15 mouse cellular contexts compared by ENCODE assay signal in genomic region chr11:69761868-69762267, GRCm38 (mm10). TPM values are rescaled to one million over a fixed set of nuclear protein-coding genes. Genes with fewer than 3 reads are reported as not detected.
DNase-seq lines count a peak whose midpoint lies in the region; ATAC-seq lines count a peak whose summit lies in the region.
"Had no signal": no experiment of that assay in that cellular context is flagged by ENCODE, and none has a peak within 500 bp of the region (broad histone marks: within the 10 kb centered on the region; RNA-seq: fewer than 3 reads in every experiment).

Gene Slc35g3, minus strand, starts transcription at chr11:69761968.

- WGBS in liver, embryonic 12.5 days (ENCODE audit: insufficient replicate concordance): 35% methylated on average over 1 of the region's 1 CpGs
- 86% methylated on average over 1 of the region's 1 CpGs for WGBS in hindbrain, embryonic 12.5 days
- 59% methylated on average over 1 of the region's 1 CpGs for WGBS in limb, embryonic 12.5 days
- WGBS in neural tube, embryonic 15.5 days: 65% methylated on average over 1 of the region's 1 CpGs

- ATAC-seq in liver, embryonic 12.5 days: no peak
- ATAC-seq in hindbrain, embryonic 12.5 days (ENCODE audit: low FRiP score): no peak
- no peak for ATAC-seq in limb, embryonic 12.5 days (ENCODE audit: insufficient number of reproducible peaks, insufficient read depth, low FRiP score, low TSS enrichment, low read depth)
- no peak for ATAC-seq in neural tube, embryonic 15.5 days (ENCODE audit: low FRiP score)
- ATAC-seq: intestine, embryonic 16.5 days had no signal

- no peaks in the 10 kb centered on the region for H3K36me3 ChIP-seq in liver, embryonic 12.5 days
- H3K36me3 ChIP-seq in hindbrain, embryonic 12.5 days: no peaks in the 10 kb centered on the region
- no peaks in the 10 kb centered on the region for H3K36me3 ChIP-seq in limb, embryonic 12.5 days
- H3K36me3 ChIP-seq in neural tube, embryonic 15.5 days: no peaks in the 10 kb centered on the region
- H3K36me3 ChIP-seq: G1E had no signal

- H3K27me3 ChIP-seq in liver, embryonic 12.5 days (replicated peaks): 0 out of 2 replicates have a peak, but pooled peaks cover 11% of the 10 kb centered on the region
- H3K27me3 ChIP-seq in hindbrain, embryonic 12.5 days: no peaks in the 10 kb centered on the region
- H3K27me3 ChIP-seq in limb, embryonic 12.5 days: no peaks in the 10 kb centered on the region
- no peaks in the 10 kb centered on the region for H3K27me3 ChIP-seq in neural tube, embryonic 15.5 days (replicated peaks)

- no peak within 1 kb of the TSS for H3K4me3 ChIP-seq in liver, embryonic 12.5 days
- H3K4me3 ChIP-seq in hindbrain, embryonic 12.5 days: no peak within 1 kb of the TSS
- H3K4me3 ChIP-seq in limb, embryonic 12.5 days (replicated peaks): no peak within 1 kb of the TSS
- no peak within 1 kb of the TSS for H3K4me3 ChIP-seq in neural tube, embryonic 15.5 days (replicated peaks)

- no peak within 1 kb of the TSS for H3K9ac ChIP-seq in liver, embryonic 12.5 days
- H3K9ac ChIP-seq in hindbrain, embryonic 12.5 days: peak within 1 kb of the TSS; percentile 81; the same call in 1 of the 2 replicates
- no peak within 1 kb of the TSS for H3K9ac ChIP-seq in limb, embryonic 12.5 days (replicated peaks)
- H3K9ac ChIP-seq in neural tube, embryonic 15.5 days (replicated peaks): 0 out of 2 replicates have a peak within 1 kb of the TSS, but pooled peaks have one; percentile 7

- H3K9me3 ChIP-seq in liver, embryonic 12.5 days (replicated peaks): no peaks in the 10 kb centered on the region
- no peaks in the 10 kb centered on the region for H3K9me3 ChIP-seq in hindbrain, embryonic 12.5 days (replicated peaks)
- H3K9me3 ChIP-seq in limb, embryonic 12.5 days: no peaks in the 10 kb centered on the region
- H3K9me3 ChIP-seq in neural tube, embryonic 15.5 days (replicated peaks): no peaks in the 10 kb centered on the region
- H3K9me3 ChIP-seq: G1E had no signal

- no peak within 1 kb of the TSS for H3K4me2 ChIP-seq in liver, embryonic 12.5 days
- no peak within 1 kb of the TSS for H3K4me2 ChIP-seq in hindbrain, embryonic 12.5 days (replicated peaks)
- H3K4me2 ChIP-seq in limb, embryonic 12.5 days: no peak within 1 kb of the TSS
- no peak within 1 kb of the TSS for H3K4me2 ChIP-seq in neural tube, embryonic 15.5 days

- no peak for DNase-seq in liver
- DNase-seq in spleen, postnatal 36 days (ENCODE audit: low spot score in 2 of 2): no peak
- no peak for DNase-seq in kidney, postnatal 10 days
- DNase-seq: cerebellum, adult 9-10 months; layer of hippocampus, adult 9-11 months; lung, postnatal 36 days; thymus, postnatal 14 days had no signal

- 0 out of 2 replicates have a peak within 1 kb of the TSS, but pooled peaks have one; percentile 7 for H3K27ac ChIP-seq in liver, embryonic 12.5 days
- peak within 1 kb of the TSS; percentile 98 for H3K27ac ChIP-seq in hindbrain, embryonic 12.5 days
- peak within 1 kb of the TSS; percentile 98; the same call in 1 of the 2 replicates for H3K27ac ChIP-seq in limb, embryonic 12.5 days
- peak within 1 kb of the TSS; percentile 99 for H3K27ac ChIP-seq in neural tube, embryonic 15.5 days (replicated peaks)

- peaks cover 41% of the 10 kb centered on the region for H3K4me1 ChIP-seq in liver, embryonic 12.5 days
- peaks cover 31% of the 10 kb centered on the region for H3K4me1 ChIP-seq in hindbrain, embryonic 12.5 days
- H3K4me1 ChIP-seq in limb, embryonic 12.5 days (replicated peaks): peaks cover 30% of the 10 kb centered on the region
- H3K4me1 ChIP-seq in neural tube, embryonic 15.5 days: peaks cover 41% of the 10 kb centered on the region

RNA-seq across cellular contexts. Expression of gene Slc35g3, which starts in this region (rescaled TPM):
- polyA plus RNA-seq in liver, embryonic 12.5 days (2016; fragmentation: Nextera tagmentation; extraction: Ambion mirVana): not detected in 2 replicates
- 0.40 and 0.61 TPM in 2 replicates for polyA plus RNA-seq in hindbrain, embryonic 12.5 days (2016; fragmentation: Nextera tagmentation; extraction: Ambion mirVana)
- 0.13 and 0.18 TPM in 2 replicates for polyA plus RNA-seq in limb, embryonic 12.5 days (2016; fragmentation: Nextera tagmentation; extraction: Ambion mirVana)
- 0.19 TPM in 1 of 2 replicates, not detected in the other for polyA plus RNA-seq in neural tube, embryonic 15.5 days (2015; fragmentation: Nextera tagmentation; extraction: Ambion mirVana)
- polyA plus RNA-seq: embryonic facial prominence, embryonic 14.5 days; liver, adult 2 months had no signal

Comparison
In these comparisons a context has a peak if more than half of its experiments do, and no peak if none do; other contexts are left out.
1. H3K27ac ChIP-seq: peak in every context shown above with its lines; median percentile 99 in neural tube, embryonic 15.5 days; 98 in hindbrain, embryonic 12.5 days; 98 in limb, embryonic 12.5 days; 7 in liver, embryonic 12.5 days.
2. H3K9ac ChIP-seq: peak in hindbrain, embryonic 12.5 days (single experiment) and neural tube, embryonic 15.5 days (single experiment); none in liver, embryonic 12.5 days (single experiment) and limb, embryonic 12.5 days (single experiment).